Mouse (Mus musculus) forebrain, embryonic 16.5 days (tissue): ENCODE results near the gene Dlx6. TPM values are rescaled to one million over a fixed set of nuclear protein-coding genes. Genes with fewer than 3 reads are reported as not detected.

Source experiments
- ATAC-seq: fragments of 200-750 bp; cut with Nextera tagmentation; 2 replicates; pipeline ENCODE4 v1.8.0; 2017; ENCODE audit warnings: mild to moderate bottlenecking, moderate library complexity
- H3K27ac ChIP-seq: fragments of 300-500 bp; sonication (generic); 2 replicates; pipeline ENCODE4 v1.5.1; 2014; ENCODE audit warnings: low read length, control low read depth
- H3K27me3 ChIP-seq: fragments of 300-500 bp; sonication (generic); replicated peaks from 2 replicates; pipeline ENCODE4 v1.6.1; 2014; ENCODE audit warnings: low read length; ENCODE audit not compliant: control insufficient read depth, insufficient read depth
- H3K36me3 ChIP-seq: fragments of 300-500 bp; sonication (generic); 2 replicates; pipeline ENCODE4 v1.6.1; 2014; ENCODE audit not compliant: control insufficient read depth, insufficient read depth
- H3K4me1 ChIP-seq: fragments of 300-500 bp; sonication (generic); replicated peaks from 2 replicates; pipeline ENCODE4 v1.6.1; 2014; ENCODE audit warnings: low read length; ENCODE audit not compliant: control insufficient read depth, insufficient read depth
- H3K4me2 ChIP-seq: fragments of 300-500 bp; sonication (generic); 2 replicates; pipeline ENCODE4 v1.6.1; 2014; ENCODE audit warnings: mild to moderate bottlenecking, low read length, control low read depth
- H3K4me3 ChIP-seq: fragments of 300-500 bp; sonication (generic); replicated peaks from 2 replicates; pipeline ENCODE4 v1.5.1; 2014; ENCODE audit warnings: mild to moderate bottlenecking, low read length, control low read depth
- H3K9ac ChIP-seq: fragments of 300-500 bp; sonication (generic); replicated peaks from 2 replicates; pipeline ENCODE4 v1.6.1; 2014; ENCODE audit warnings: low read depth, low read length, control low read depth
- H3K9me3 ChIP-seq: fragments of 300-500 bp; sonication (generic); 2 replicates; pipeline ENCODE4 v1.6.1; 2016; ENCODE audit warnings: low read length; ENCODE audit not compliant: control insufficient read depth
- WGBS: fragments of 180-500 bp; shearing (Covaris S2); extraction: QIAGEN DNeasy Blood & Tissue Kit; methylation state at CpG from one replicate; pipeline ENCODE4 v1.1.7; 2014; 5-methylcytosine and 5-hydroxymethylcytosine counted together
- polyA plus RNA-seq: library from polyadenylated mRNA; unstranded; fragments of >200 nt; fragmentation: Nextera tagmentation; extraction: Ambion mirVana; gene quantifications from 2 replicates; pipeline ENCODE4 v1.2.1, GENCODE M21; 2015

Dlx6 gene
- polyA plus RNA-seq, 1 experiment from 2014 or later = 12.6 TPM

GRCm38 (mm10) chr6:6849744-6850143 lies 13.4 kb upstream of the Dlx6 start:
- no peaks in the 10 kb centered on the region for H3K9me3 ChIP-seq
- H3K4me2 ChIP-seq = peak overlapping the region; percentile 39
- WGBS = under 1% methylated on average over 12 of the region's 12 CpGs
- peaks cover 20% of the 10 kb centered on the region for H3K4me1 ChIP-seq
- H3K36me3 ChIP-seq = no peaks in the 10 kb centered on the region
- peaks cover 49% of the 10 kb centered on the region for H3K27me3 ChIP-seq
- H3K27ac ChIP-seq = peak overlapping the region; percentile 78
- H3K4me3 ChIP-seq = peak overlapping the region; percentile 30
- H3K9ac ChIP-seq = no peak overlapping the region
- no peak for ATAC-seq

GRCm38 (mm10) chr6:6850324-6851060 lies 12.6 kb upstream of the Dlx6 start:
- peaks cover 25% of the 10 kb centered on the region for H3K4me1 ChIP-seq
- H3K9me3 ChIP-seq = no peaks in the 10 kb centered on the region
- 2% methylated on average over 26 of the region's 26 CpGs for WGBS
- H3K9ac ChIP-seq = peak overlapping the region; percentile 52
- H3K27me3 ChIP-seq = peaks cover 51% of the 10 kb centered on the region
- peak overlapping the region; percentile 39 for H3K4me2 ChIP-seq
- no peaks in the 10 kb centered on the region for H3K36me3 ChIP-seq
- ATAC-seq = peak; percentile 19
- peak overlapping the region; percentile 30 for H3K4me3 ChIP-seq
- H3K27ac ChIP-seq = peak overlapping the region; percentile 78

GRCm38 (mm10) chr6:6851166-6851565 lies 12.0 kb upstream of the Dlx6 start:
- H3K36me3 ChIP-seq = no peaks in the 10 kb centered on the region
- peak overlapping the region; percentile 78 for H3K27ac ChIP-seq
- H3K4me2 ChIP-seq = peak overlapping the region; percentile 39
- H3K9ac ChIP-seq = no peak overlapping the region
- peak; percentile 15; the same call in 1 of the 2 replicates for ATAC-seq
- H3K9me3 ChIP-seq = no peaks in the 10 kb centered on the region
- WGBS = 2% methylated on average over 10 of the region's 10 CpGs
- peaks cover 52% of the 10 kb centered on the region for H3K27me3 ChIP-seq
- H3K4me3 ChIP-seq = peak overlapping the region; percentile 30; the same call in 1 of the 2 replicates
- H3K4me1 ChIP-seq = peaks cover 27% of the 10 kb centered on the region

- peaks cover 23% of the 10 kb centered on the region for H3K4me1 ChIP-seq
- ATAC-seq = no peak
- H3K4me3 ChIP-seq = peak overlapping the region; percentile 11
- no peaks in the 10 kb centered on the region for H3K9me3 ChIP-seq
- H3K27ac ChIP-seq = peak overlapping the region; percentile 31; the same call in 1 of the 2 replicates
- H3K27me3 ChIP-seq = peaks cover 52% of the 10 kb centered on the region
- no peaks in the 10 kb centered on the region for H3K36me3 ChIP-seq
- peak overlapping the region; percentile 40 for H3K4me2 ChIP-seq
- H3K9ac ChIP-seq = no peak overlapping the region
- WGBS = 36% methylated on average over 3 of the region's 3 CpGs
These were observed 10.2 kb upstream of the Dlx6 start for GRCm38 (mm10) chr6:6852944-6853343.

GRCm38 (mm10) chr6:6854176-6854575 lies 9.0 kb upstream of the Dlx6 start:
- ATAC-seq = no peak
- H3K9me3 ChIP-seq = no peaks in the 10 kb centered on the region
- WGBS = under 1% methylated on average over 9 of the region's 9 CpGs

GRCm38 (mm10) chr6:6854902-6855745 lies 8.0 kb upstream of the Dlx6 start:
- peak; percentile 35; the same call in 1 of the 2 replicates for ATAC-seq
- peak overlapping the region; percentile 59; the same call in 1 of the 2 replicates for H3K9ac ChIP-seq
- H3K36me3 ChIP-seq = no peaks in the 10 kb centered on the region
- 1% methylated on average over 25 of the region's 25 CpGs for WGBS
- peak overlapping the region; percentile 87 for H3K27ac ChIP-seq
- peaks cover 50% of the 10 kb centered on the region for H3K27me3 ChIP-seq
- peak overlapping the region; percentile 44 for H3K4me3 ChIP-seq
- H3K9me3 ChIP-seq = no peaks in the 10 kb centered on the region
- H3K4me1 ChIP-seq = peaks cover 26% of the 10 kb centered on the region
- H3K4me2 ChIP-seq = peak overlapping the region; percentile 63

More at GRCm38 (mm10) chr6:6854176-6854575, 9.0 kb upstream of the Dlx6 start:
- Histone ChIP-seq H3K4me2 (peak overlapping the region; percentile 63), H3K4me3 (peak overlapping the region; percentile 44), H3K27ac (peak overlapping the region; percentile 61), H3K36me3 (no peaks in the 10 kb centered on the region), H3K27me3 (peaks cover 50% of the 10 kb centered on the region), H3K4me1 (peaks cover 23% of the 10 kb centered on the region), H3K9ac (peak overlapping the region; percentile 26; the same call in 1 of the 2 replicates)

- Histone ChIP-seq H3K4me3 (peak overlapping the region; percentile 44), H3K9ac (peak overlapping the region; percentile 59), H3K4me2 (peak overlapping the region; percentile 63), H3K4me1 (peaks cover 30% of the 10 kb centered on the region), H3K9me3 (no peaks in the 10 kb centered on the region), H3K27me3 (peaks cover 50% of the 10 kb centered on the region), H3K36me3 (no peaks in the 10 kb centered on the region), H3K27ac (peak overlapping the region; percentile 87)
- WGBS = 0% methylated on average over 10 of the region's 10 CpGs
- 0 out of 2 replicates have a peak, but pooled peaks have one; percentile 16 for ATAC-seq
These were observed 7.4 kb upstream of the Dlx6 start for GRCm38 (mm10) chr6:6855746-6856185.

- Histone ChIP-seq H3K4me2 (peak overlapping the region; percentile 63), H3K9ac (peak overlapping the region; percentile 59), H3K4me3 (peak overlapping the region; percentile 44), H3K27ac (peak overlapping the region; percentile 87), H3K4me1 (peaks cover 30% of the 10 kb centered on the region), H3K36me3 (no peaks in the 10 kb centered on the region), H3K9me3 (no peaks in the 10 kb centered on the region), H3K27me3 (peaks cover 48% of the 10 kb centered on the region)
- WGBS = under 1% methylated on average over 20 of the region's 20 CpGs
- no peak for ATAC-seq
These were observed 6.8 kb upstream of the Dlx6 start for GRCm38 (mm10) chr6:6856316-6856715.

GRCm38 (mm10) chr6:6856881-6857280 lies 6.3 kb upstream of the Dlx6 start:
- Histone ChIP-seq H3K9ac (peak overlapping the region; percentile 59), H3K4me3 (peak overlapping the region; percentile 44), H3K4me2 (peak overlapping the region; percentile 63), H3K36me3 (no peaks in the 10 kb centered on the region), H3K27me3 (peaks cover 43% of the 10 kb centered on the region), H3K9me3 (no peaks in the 10 kb centered on the region), H3K27ac (peak overlapping the region; percentile 87), H3K4me1 (peaks cover 29% of the 10 kb centered on the region)
- no peak for ATAC-seq
- WGBS = 1% methylated on average over 4 of the region's 4 CpGs
